Mouse (Mus musculus): ENCODE results near the gene Leng1.
A peak's percentile ranks its signal among the peaks of the same experiment; 100 is the strongest.
"Not testable (repeated sequence)": the region's sequence is repeated elsewhere in the genome, so short reads cannot be mapped to it uniquely, and the experiment has no call there.

Leng1 gene

DNA sequence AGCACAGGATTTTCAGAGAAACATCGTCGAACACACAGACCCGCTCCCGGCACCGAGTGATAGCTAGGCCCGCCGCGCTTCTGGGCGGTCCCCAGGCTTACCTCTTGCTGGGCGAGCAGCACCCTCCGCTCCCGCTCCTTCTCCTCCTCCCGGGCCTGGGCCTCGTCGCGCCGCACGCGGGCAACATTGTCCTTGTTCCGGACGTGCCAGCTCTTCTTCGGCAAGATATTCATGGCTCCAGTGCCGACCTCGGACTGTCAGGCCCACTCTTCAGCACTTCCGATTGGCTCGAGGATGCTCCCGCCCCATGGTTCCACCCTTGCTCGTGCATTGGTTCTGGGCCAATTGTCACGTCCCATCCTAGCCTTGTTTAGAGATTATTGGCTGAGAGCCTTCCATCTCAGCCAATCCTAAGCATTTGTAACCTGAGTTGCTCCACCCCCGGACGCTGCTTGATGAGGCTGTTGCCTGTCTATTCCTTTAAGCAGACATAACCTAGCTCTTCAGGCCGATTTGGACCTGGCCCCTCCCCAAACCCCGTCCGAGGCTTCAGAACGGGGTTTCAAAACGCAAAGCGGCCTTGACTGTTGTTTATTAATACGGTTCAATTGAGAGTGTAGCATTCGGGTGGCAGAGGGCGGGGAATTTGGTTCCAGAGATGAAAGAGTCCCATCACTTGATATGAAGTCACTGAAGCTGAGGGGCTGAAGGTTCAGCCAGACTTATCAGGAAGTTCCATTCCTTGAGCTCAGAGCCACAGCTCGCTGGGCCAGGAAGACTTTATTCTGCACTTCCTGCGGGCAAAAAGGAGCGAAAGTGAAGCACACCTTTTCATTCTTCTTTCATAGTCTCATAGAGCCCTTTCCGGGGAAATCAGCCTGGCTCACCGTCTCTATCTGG is at the start of gene Leng1:
Gene Leng1, minus strand, starts transcription at position 626 of the 900 bp plus-strand sequence.
- DNase-seq (ENCODE audit: low spot score), result peak; percentile 90

- no peak for DNase-seq (ENCODE audit: low spot score)
These were observed 49.6 kb upstream of the Leng1 start for GRCm38 (mm10) chr7:3715249-3715648.

GRCm38 (mm10) chr7:3712264-3712942 is 46.8 kb upstream of the Leng1 start:
- DNase-seq (ENCODE audit: low spot score), result no peak

DNA sequence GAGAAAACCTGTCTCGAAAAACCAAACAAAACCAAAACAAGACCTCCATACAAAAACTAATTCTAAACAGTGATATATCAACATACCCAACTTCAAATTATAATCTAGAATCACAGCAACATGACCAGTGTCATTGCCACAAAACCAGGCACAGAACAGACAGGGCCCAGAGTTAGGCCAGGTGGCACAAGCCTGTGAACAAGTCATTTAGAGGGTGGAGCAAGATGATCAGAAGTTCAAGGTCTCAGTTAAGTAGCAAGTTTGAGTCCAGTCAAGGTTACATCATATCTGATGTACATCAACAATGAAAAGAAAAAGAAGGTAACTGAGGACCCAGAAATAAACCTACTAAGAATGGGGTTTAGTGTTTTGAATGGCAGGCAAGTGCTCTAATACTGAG is 43.4 kb upstream of the Leng1 start:
- no peak for DNase-seq (ENCODE audit: low spot score)

DNA sequence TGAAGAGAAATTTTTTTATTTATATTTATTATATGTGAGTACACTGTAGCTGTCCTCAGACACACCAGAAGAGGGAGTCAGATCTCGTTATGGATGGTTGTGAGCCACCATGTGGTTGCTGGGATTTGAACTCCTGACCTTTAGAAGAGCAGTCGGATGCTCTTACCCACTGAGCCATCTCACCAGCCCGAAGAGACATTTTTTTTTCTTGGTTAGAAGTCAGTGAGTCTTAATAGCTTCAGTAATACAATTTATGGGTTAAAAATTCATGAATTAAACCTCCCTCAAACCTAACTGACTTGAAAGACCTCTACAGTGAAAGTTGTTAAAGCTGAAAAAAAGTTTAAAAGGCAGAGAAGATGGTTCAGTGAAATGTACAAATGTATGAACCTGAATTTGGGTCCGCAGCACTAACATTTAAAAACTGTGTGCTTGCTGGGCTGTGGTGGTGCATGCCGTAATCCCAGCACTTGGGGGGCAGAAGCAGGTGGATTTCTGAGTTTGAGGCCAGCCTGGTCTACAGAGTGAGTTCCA is 42.9 kb upstream of the Leng1 start:
- not testable (repeated sequence) for DNase-seq (ENCODE audit: low spot score)

GRCm38 (mm10) chr7:3707568-3708413 is 42.2 kb upstream of the Leng1 start:
- DNase-seq (ENCODE audit: low spot score), result no peak

GRCm38 (mm10) chr7:3707027-3707426 is 41.4 kb upstream of the Leng1 start:
- DNase-seq (ENCODE audit: low spot score), result no peak

DNA sequence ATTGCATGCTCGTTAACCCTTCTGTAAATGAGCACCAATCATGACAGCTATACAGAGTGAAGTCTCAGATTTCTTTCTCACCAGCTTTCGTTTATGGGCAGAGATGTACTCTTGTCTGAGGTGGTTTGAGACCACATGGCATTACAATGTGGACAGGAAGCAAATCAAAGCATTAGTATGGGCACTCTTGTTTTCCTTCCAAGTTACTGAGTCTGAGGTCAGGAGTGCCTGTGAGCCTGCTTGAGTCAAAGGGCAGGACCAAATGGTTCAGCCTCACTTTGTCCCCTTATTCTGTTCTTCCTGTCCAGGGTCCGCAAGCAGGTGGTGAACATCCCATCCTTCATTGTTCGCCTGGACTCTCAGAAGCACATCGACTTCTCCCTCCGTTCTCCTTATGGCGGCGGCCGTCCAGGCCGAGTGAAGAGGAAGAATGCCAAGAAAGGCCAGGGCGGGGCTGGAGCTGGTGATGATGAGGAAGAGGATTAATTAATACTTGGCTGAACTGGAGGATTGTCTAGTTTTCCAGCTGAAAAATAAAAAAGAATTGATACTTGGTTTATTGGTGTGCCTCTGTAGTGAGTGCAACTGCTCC is 40.8 kb upstream of the Leng1 start:
- no peak for DNase-seq (ENCODE audit: low spot score)

GRCm38 (mm10) chr7:3705911-3706310 is 40.3 kb upstream of the Leng1 start:
- DNase-seq (ENCODE audit: low spot score), result no peak

GRCm38 (mm10) chr7:3705461-3705860 is 39.8 kb upstream of the Leng1 start:
- not testable (repeated sequence) for DNase-seq (ENCODE audit: low spot score)

DNA sequence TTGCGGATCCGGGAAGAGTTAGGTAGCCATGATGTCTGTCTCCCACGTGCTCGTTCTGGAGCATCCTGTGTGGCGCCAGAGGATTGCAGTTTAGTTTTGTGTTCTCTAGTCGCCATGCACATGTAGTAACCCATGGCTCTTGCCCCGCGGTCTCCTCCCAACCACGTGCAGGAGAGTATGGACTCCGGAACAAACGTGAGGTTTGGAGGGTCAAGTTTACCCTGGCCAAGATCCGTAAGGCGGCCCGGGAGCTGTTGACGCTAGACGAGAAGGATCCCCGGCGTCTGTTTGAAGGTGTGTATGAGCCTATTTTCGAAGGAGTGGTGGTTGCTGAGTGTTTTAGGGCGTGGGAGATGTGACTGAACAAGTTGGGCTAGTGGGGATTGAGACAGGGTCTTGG is 38.8 kb upstream of the Leng1 start:
- DNase-seq (ENCODE audit: low spot score), result no peak

DNA sequence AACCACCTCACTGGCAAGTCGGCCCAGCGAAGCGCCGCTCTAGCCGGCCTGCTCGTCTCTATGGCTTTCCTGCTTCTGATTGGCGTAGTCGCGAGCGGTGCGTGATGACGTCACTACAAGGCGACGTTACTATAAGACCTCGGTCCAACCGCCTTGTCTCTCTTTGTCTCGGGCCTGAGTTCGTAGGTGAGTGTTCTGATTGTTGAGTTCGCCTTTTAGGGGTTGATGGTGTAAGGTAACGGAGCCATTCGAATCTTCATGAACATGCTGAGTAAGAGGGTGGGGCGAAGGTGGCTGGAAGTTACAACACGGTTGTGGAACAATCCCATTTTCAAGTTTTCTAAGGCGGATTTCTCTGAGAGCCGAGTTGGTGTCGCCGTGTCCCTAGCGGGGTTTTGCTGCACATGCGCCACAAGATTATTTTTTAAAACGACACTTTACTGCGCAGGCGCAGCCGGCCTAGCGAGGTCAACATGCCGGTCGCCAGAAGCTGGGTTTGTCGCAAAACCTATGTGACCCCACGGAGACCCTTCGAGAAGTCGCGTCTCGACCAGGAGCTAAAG is 38.3 kb upstream of the Leng1 start, which contains the start of gene Rps9:
Gene Rps9, plus strand, starts transcription at position 115 of the 563 bp plus-strand sequence.
- peak; percentile 93 for DNase-seq (ENCODE audit: low spot score)

- no peak for DNase-seq (ENCODE audit: low spot score)
These were observed 37.7 kb upstream of the Leng1 start for GRCm38 (mm10) chr7:3703148-3703878.

GRCm38 (mm10) chr7:3698471-3698870 is 32.8 kb upstream of the Leng1 start:
- DNase-seq (ENCODE audit: low spot score), result no peak

DNA sequence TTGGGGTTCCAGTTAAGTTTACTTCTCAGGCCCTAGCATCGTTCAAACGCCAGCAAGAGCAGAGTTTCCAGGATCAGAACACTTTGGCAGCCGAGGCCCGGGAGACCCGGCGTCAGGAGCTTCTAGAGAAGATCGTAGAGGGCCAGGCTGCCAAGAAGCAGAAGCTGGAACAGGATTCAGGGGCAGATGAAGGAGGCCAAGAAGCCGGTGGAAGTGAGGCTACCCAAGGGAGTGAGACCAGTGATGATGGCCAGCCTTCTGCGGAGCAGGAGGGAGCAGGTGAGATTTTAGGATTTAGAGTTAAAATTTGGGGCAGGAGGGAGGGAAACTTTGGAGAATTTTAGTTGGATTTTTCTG is 29.3 kb upstream of the Leng1 start:
- not testable (repeated sequence) for DNase-seq (ENCODE audit: low spot score)

DNA sequence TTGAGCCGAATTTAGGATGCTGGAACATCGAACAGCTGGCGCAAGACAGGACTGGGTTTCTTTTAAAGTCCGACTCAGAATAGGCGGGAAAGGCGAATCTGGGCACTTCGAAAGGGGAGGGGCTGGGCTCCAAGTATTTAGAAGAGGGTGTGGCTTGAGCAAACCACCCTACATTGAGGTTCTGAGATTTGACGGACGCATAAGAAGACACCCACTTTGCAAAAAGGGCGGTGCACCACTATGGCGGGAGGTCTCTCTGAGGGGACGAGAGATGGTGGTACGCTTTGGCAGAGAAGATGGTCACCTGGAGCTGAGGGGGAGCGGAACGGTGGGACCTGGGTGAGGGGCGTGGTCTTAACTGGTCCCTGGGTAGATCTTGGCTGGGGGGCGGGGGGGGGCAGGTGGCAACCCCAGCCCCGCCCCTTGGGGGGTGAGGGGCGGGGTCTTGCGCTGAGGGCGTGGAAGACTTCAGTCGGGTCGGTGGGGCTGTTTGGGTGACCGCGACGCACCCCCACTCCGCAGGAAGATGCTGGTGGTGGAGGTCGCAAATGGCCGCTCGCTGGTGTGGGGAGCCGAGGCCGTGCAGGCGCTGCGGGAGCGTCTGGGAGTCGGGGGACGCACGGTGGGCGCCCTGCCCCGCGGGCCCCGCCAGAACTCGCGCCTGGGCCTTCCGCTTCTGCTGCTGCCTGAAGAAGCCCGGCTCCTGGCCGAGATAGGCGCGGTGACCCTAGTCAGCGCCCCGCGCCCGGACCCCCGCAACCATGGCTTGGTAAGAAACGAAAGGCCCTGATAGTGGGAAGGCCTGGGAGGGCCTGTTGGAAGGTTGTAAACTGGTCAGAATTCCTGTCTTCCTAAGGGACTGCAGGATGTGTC is 28.7 kb upstream of the Leng1 start:
- DNase-seq (ENCODE audit: low spot score), result peak; percentile 59

DNA sequence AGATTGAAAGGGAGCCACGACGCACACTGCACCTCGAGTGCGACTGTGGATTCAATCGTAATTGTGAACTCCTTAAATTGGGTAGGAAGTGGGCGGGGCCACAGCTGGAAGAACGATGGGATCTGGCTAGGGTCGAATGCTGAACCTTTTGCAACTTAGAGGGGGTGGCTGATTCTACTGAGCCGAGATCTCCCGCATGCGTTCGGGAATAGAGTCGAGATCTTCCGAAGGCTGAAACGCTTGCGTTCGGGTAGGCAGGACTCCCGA is 28.1 kb upstream of the Leng1 start:
- DNase-seq (ENCODE audit: low spot score), result no peak

DNA sequence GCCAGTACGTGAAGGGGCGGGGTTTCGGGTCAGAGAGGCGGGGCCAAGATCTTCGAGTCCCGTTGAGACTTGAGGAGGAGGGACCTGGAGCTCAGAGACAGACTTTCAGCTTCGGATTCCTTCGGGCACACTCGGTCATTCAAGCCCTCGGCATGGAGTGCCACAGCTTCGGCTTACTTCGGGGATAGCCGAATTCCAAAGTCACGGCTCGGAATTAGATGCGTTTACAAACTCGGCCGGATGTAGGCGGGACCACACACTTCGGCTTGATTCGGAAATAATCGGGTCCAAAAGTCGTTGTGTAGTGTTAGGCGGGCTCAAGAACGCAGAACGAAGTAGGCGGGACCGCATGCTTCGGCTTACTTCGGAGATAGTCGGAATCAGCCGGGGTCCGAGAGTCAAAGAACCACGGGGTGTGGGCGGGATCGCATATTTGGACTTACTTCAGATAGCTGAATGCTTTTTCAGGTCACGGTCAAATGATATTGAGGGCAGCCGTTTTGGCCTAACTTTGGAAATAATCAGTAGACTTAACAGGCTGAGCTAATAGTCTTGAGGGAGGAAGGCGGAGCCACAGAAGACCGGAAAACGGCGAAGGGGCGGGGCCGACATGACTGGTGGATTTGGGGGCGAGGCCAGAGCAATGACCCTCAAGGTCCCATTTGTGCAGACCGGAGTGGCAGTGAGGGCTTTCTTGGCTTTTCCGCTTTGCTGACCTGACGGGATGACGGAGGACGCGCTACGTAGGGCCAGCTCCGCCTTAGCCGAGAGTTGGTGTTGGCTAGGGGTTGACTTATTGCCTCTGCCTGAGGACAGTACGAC is 27.6 kb upstream of the Leng1 start, which contains the start of gene Mboat7:
Gene Mboat7, minus strand, starts transcription at position 537 of the 822 bp plus-strand sequence.
- peak; percentile 89 for DNase-seq (ENCODE audit: low spot score)
